Mouse (Mus musculus) embryonic facial prominence, embryonic 12.5 days (tissue): ENCODE results near the gene Tspan3. TPM values are rescaled to one million over a fixed set of nuclear protein-coding genes. Genes with fewer than 3 reads are reported as not detected.

Experiments used
- ATAC-seq: fragments of 200-750 bp; cut with Nextera tagmentation; 2 replicates; pipeline ENCODE4 v1.8.0; 2017; ENCODE audit not compliant: insufficient number of reproducible peaks, insufficient read depth, low FRiP score, low TSS enrichment
- H3K27ac ChIP-seq: fragments of 300-500 bp; sonication (generic); 2 replicates; pipeline ENCODE4 v1.5.1; 2016; ENCODE audit warnings: mild to moderate bottlenecking
- H3K27me3 ChIP-seq: fragments of 300-500 bp; sonication (generic); 2 replicates; pipeline ENCODE4 v1.6.1; 2016; ENCODE audit warnings: mild to moderate bottlenecking, moderate library complexity
- H3K36me3 ChIP-seq: fragments of 300-500 bp; sonication (generic); 2 replicates; pipeline ENCODE4 v1.6.1; 2016; ENCODE audit warnings: mild to moderate bottlenecking
- H3K4me1 ChIP-seq: fragments of 300-500 bp; sonication (generic); 2 replicates; pipeline ENCODE4 v1.6.1; 2016
- H3K4me2 ChIP-seq: fragments of 300-500 bp; sonication (generic); replicated peaks from 2 replicates; pipeline ENCODE4 v1.6.1; 2016; ENCODE audit warnings: mild to moderate bottlenecking, moderate library complexity
- H3K4me3 ChIP-seq: fragments of 300-500 bp; sonication (generic); 2 replicates; pipeline ENCODE4 v1.5.1; 2016; ENCODE audit warnings: mild to moderate bottlenecking
- H3K9ac ChIP-seq: fragments of 300-500 bp; sonication (generic); 2 replicates; pipeline ENCODE4 v1.6.1; 2016; ENCODE audit warnings: mild to moderate bottlenecking, moderate library complexity
- H3K9me3 ChIP-seq: fragments of 300-500 bp; sonication (generic); 2 replicates; pipeline ENCODE4 v1.6.1; 2016; ENCODE audit warnings: mild to moderate bottlenecking, moderate library complexity
- WGBS: fragments of 180-500 bp; shearing (Covaris S2); methylation state at CpG from one replicate; pipeline ENCODE4 v1.1.7; 2016; 5-methylcytosine and 5-hydroxymethylcytosine counted together
- polyA plus RNA-seq: library from polyadenylated mRNA; unstranded; fragments of >200 nt; fragmentation: Nextera tagmentation; extraction: Ambion mirVana; gene quantifications from 2 replicates; pipeline ENCODE4 v1.2.1, GENCODE M21; 2016

The Tspan3 gene
- polyA plus RNA-seq, 1 experiment from 2014 or later, result 468 TPM

DNA sequence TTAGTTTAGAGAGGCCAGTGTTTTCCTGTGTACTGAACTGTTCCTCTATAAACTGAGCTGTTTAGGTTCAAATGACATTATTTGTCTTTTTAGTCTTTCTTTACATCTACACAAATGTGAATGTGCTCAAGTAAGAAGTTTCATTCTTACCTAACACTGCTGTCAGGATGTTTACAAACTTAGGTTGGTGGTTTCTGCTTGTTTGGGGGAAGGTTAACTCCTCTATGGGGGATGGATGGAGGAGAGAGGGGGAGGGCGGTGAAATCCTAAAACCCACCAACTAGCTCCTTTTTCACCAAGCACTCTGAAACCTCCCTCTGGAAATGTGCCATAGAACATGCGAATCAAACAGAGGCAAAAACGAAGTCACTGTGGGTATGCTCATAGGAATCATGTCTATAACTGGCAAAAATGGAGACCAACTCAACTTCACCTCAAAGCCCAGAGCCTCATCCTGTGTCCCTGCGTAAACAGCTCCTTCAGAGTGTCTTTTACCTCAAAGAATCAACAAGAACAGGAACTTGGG lies 12.7 kb downstream of the Tspan3 start:
- Histone ChIP-seq H3K4me1 (peaks cover 10% of the 10 kb centered on the region; the same call in 1 of the 2 replicates), H3K27ac (0 out of 2 replicates have a peak overlapping the region, but pooled peaks have one; percentile 5), H3K9ac (no peak overlapping the region), H3K36me3 (peaks cover 6% of the 10 kb centered on the region), H3K27me3 (no peaks in the 10 kb centered on the region), H3K4me3 (no peak overlapping the region), H3K9me3 (no peaks in the 10 kb centered on the region), H3K4me2 (no peak overlapping the region)
- no peak for ATAC-seq
- WGBS, result 78% methylated on average over 4 of the region's 4 CpGs

- H3K36me3 ChIP-seq, result peaks cover 11% of the 10 kb centered on the region
- WGBS, result 65% methylated on average over 7 of the region's 7 CpGs
- no peak for ATAC-seq
- no peak overlapping the region for H3K9ac ChIP-seq
- H3K4me3 ChIP-seq, result no peak overlapping the region
- no peak overlapping the region for H3K27ac ChIP-seq
- H3K27me3 ChIP-seq, result no peaks in the 10 kb centered on the region
- H3K9me3 ChIP-seq, result no peaks in the 10 kb centered on the region
- H3K4me1 ChIP-seq, result peaks cover 10% of the 10 kb centered on the region; the same call in 1 of the 2 replicates
- no peak overlapping the region for H3K4me2 ChIP-seq
Observed at GRCm38 (mm10) chr9:56151745-56152481, 13.4 kb downstream of the Tspan3 start.

DNA sequence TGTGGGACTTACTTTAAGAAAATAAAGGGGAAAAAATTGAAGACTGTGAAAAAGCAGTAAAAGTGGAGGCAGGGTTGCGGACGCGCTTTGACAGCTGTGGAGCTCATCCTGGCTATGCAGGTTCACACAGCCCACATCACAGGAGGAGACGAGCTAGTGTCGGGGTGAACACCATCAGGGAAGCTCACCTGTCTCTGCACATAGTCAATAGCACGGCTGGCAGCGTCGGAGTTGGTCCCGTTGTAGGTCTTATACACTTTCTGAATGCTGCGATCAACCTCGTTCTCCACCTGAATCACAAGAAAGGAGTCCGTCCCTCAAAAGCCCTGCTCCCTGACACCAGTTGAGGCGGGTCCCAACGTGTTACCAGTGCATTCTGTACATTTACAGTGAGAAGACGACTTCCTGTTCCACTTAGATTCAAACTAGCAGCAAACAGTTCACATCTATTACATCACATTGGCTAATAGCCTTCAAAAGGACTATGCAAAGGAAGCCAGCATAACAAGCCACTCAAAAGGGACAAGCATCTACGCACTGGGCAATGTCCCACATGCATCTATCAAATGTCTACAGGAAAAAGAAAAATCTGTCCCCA lies 18.9 kb downstream of the Tspan3 start:
- Histone ChIP-seq H3K4me3 (no peak overlapping the region), H3K4me1 (no peaks in the 10 kb centered on the region), H3K9ac (no peak overlapping the region), H3K27me3 (no peaks in the 10 kb centered on the region), H3K9me3 (no peaks in the 10 kb centered on the region), H3K36me3 (peaks cover 55% of the 10 kb centered on the region), H3K4me2 (no peak overlapping the region), H3K27ac (no peak overlapping the region)
- WGBS, result 90% methylated on average over 16 of the region's 16 CpGs
- no peak for ATAC-seq

DNA sequence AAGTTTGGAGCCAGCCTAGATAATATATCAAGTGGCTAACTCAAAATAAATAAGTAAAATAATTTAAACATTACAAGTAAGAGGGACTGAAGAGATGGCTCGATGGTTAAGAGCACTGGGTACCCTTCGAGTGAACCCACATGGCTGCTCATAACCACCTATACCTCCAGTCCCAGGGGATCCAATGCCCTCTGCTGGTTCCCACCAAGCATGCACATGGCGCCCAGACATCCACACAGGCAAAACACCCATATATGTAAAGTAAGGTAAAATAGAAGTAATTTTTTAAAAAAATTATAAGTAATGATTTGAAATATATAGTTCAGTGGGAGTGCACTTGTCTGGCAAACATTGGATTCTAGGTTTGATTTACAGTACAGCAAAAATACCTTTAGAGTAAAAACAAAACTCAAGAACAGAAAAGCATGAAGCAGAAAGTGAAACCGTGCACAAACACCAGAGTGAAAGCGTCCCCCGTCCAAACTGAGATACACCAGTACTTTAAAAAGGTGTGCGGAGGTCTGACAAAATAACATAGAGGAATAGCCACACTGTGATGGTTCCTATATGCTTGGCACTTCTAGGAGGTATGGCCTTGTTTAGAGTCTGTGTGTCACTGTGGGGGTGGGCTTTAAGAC lies 20.8 kb downstream of the Tspan3 start:
- no peak overlapping the region for H3K27ac ChIP-seq
- ATAC-seq, result no peak
- no peak overlapping the region for H3K4me3 ChIP-seq
- H3K36me3 ChIP-seq, result peaks cover 62% of the 10 kb centered on the region
- H3K9ac ChIP-seq, result no peak overlapping the region
- 91% methylated on average over 7 of the region's 7 CpGs for WGBS
- no peak overlapping the region for H3K4me2 ChIP-seq
- no peaks in the 10 kb centered on the region for H3K27me3 ChIP-seq
- no peaks in the 10 kb centered on the region for H3K4me1 ChIP-seq
- H3K9me3 ChIP-seq, result no peaks in the 10 kb centered on the region

GRCm38 (mm10) chr9:56141776-56142175 lies 23.5 kb downstream of the Tspan3 start:
- 90% methylated on average over 9 of the region's 9 CpGs for WGBS
- Histone ChIP-seq H3K9me3 (no peaks in the 10 kb centered on the region), H3K4me3 (no peak overlapping the region), H3K4me1 (no peaks in the 10 kb centered on the region), H3K27me3 (no peaks in the 10 kb centered on the region), H3K9ac (no peak overlapping the region), H3K27ac (no peak overlapping the region), H3K36me3 (peaks cover 65% of the 10 kb centered on the region), H3K4me2 (no peak overlapping the region)
- ATAC-seq, result no peak

GRCm38 (mm10) chr9:56135590-56136197 lies 29.6 kb downstream of the Tspan3 start:
- Histone ChIP-seq H3K4me3 (no peak overlapping the region), H3K36me3 (peaks cover 76% of the 10 kb centered on the region), H3K27me3 (no peaks in the 10 kb centered on the region), H3K27ac (no peak overlapping the region), H3K4me1 (0 out of 2 replicates have a peak, but pooled peaks cover 3% of the 10 kb centered on the region), H3K4me2 (no peak overlapping the region), H3K9me3 (no peaks in the 10 kb centered on the region), H3K9ac (no peak overlapping the region)
- ATAC-seq, result no peak
- WGBS, result 90% methylated on average over 4 of the region's 4 CpGs

- WGBS, result 91% methylated on average over 4 of the region's 4 CpGs
- no peaks in the 10 kb centered on the region for H3K27me3 ChIP-seq
Observed at GRCm38 (mm10) chr9:56134614-56135013, 30.7 kb downstream of the Tspan3 start.

GRCm38 (mm10) chr9:56133970-56134369 lies 31.3 kb downstream of the Tspan3 start:
- Histone ChIP-seq H3K4me1 (0 out of 2 replicates have a peak, but pooled peaks cover 3% of the 10 kb centered on the region), H3K27me3 (no peaks in the 10 kb centered on the region), H3K9me3 (no peaks in the 10 kb centered on the region), H3K9ac (no peak overlapping the region), H3K36me3 (peaks cover 84% of the 10 kb centered on the region), H3K4me2 (no peak overlapping the region), H3K4me3 (no peak overlapping the region), H3K27ac (no peak overlapping the region)
- ATAC-seq, result no peak
- 91% methylated on average over 5 of the region's 5 CpGs for WGBS

More at GRCm38 (mm10) chr9:56134614-56135013, 30.7 kb downstream of the Tspan3 start:
- Histone ChIP-seq H3K9ac (no peak overlapping the region), H3K4me2 (no peak overlapping the region), H3K4me3 (no peak overlapping the region), H3K4me1 (0 out of 2 replicates have a peak, but pooled peaks cover 3% of the 10 kb centered on the region), H3K27ac (no peak overlapping the region), H3K36me3 (peaks cover 79% of the 10 kb centered on the region), H3K9me3 (no peaks in the 10 kb centered on the region)
- ATAC-seq, result no peak

- ATAC-seq, result no peak
- Histone ChIP-seq H3K4me1 (0 out of 2 replicates have a peak, but pooled peaks cover 3% of the 10 kb centered on the region), H3K4me3 (no peak overlapping the region), H3K9me3 (no peaks in the 10 kb centered on the region), H3K27me3 (no peaks in the 10 kb centered on the region), H3K27ac (no peak overlapping the region), H3K4me2 (no peak overlapping the region), H3K36me3 (peaks cover 94% of the 10 kb centered on the region), H3K9ac (no peak overlapping the region)
- WGBS, result 56% methylated on average over 10 of the region's 10 CpGs
Observed at GRCm38 (mm10) chr9:56131813-56132525, 33.3 kb downstream of the Tspan3 start.

- no peaks in the 10 kb centered on the region for H3K9me3 ChIP-seq
- H3K36me3 ChIP-seq, result peaks cover 84% of the 10 kb centered on the region
- H3K4me1 ChIP-seq, result 0 out of 2 replicates have a peak, but pooled peaks cover 3% of the 10 kb centered on the region
- no peak overlapping the region for H3K4me3 ChIP-seq
- no peaks in the 10 kb centered on the region for H3K27me3 ChIP-seq
- no peak overlapping the region for H3K4me2 ChIP-seq
- no peak overlapping the region for H3K9ac ChIP-seq
- WGBS, result 66% methylated on average over 4 of the region's 4 CpGs
- no peak overlapping the region for H3K27ac ChIP-seq
- no peak for ATAC-seq
Observed at GRCm38 (mm10) chr9:56130536-56130935, 34.7 kb downstream of the Tspan3 start.

GRCm38 (mm10) chr9:56129951-56130350 lies 35.3 kb downstream of the Tspan3 start:
- 0 out of 2 replicates have a peak, but pooled peaks cover 3% of the 10 kb centered on the region for H3K4me1 ChIP-seq
- ATAC-seq, result no peak
- H3K9me3 ChIP-seq, result no peaks in the 10 kb centered on the region
- 95% methylated on average over 3 of the region's 3 CpGs for WGBS
- H3K27me3 ChIP-seq, result no peaks in the 10 kb centered on the region
- H3K4me2 ChIP-seq, result no peak overlapping the region
- H3K9ac ChIP-seq, result no peak overlapping the region
- H3K27ac ChIP-seq, result no peak overlapping the region
- H3K4me3 ChIP-seq, result no peak overlapping the region
- peaks cover 78% of the 10 kb centered on the region for H3K36me3 ChIP-seq
